Mouse (Mus musculus) left cerebral cortex, postnatal 25 days (tissue): Measurements from ENCODE around the gene Gm44503. TPM values are rescaled to one million over a fixed set of nuclear protein-coding genes. Genes with fewer than 3 reads are reported as not detected.

Experiments used
- DNase-seq, 2 experiments: peaks; one replicate each; pipeline ENCODE4 v3.0.0; 2022; ENCODE audit warnings: low spot score in 2 of 2, mixed read lengths in 1 of 2
- intact Hi-C: fragments of 180-260 bp; cut with DNase I; formaldehyde crosslinking; loops from one replicate; pipeline ENCODE4 v1.15.1; 2025
- total RNA-seq, 2 experiments: library from RNA; stranded (reverse); gene quantifications; 2 replicates each; pipeline ENCODE4 v1.2.3; 2021

Gene Gm44503
- total RNA-seq, 2 experiments from 2014 or later = 0.09 TPM; not detected in 1

DNA sequence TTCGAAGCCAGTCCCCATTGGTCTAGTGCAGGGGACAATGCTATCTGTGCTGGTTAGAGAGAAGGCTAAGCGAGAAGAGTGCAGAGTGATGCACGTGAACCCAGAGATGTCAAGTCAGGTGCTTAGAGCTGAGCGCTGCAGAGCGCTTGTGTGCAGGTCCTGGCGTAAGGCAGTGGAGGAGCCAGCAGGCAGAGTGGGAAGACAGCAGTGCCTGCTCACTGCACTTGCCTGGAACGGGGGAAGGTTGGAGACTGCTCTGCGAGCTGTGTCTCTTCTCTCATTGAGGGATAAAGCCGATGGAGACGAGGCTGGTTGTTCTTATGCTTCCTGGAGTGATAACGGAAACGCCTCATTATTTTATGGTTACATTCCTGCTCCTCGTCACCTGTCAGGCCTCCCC is 56.1 kb downstream of the Gm44503 start:
- intact Hi-C loops = no loop called here
- peak in 1 of 2 experiments; percentile 19 for DNase-seq

DNA sequence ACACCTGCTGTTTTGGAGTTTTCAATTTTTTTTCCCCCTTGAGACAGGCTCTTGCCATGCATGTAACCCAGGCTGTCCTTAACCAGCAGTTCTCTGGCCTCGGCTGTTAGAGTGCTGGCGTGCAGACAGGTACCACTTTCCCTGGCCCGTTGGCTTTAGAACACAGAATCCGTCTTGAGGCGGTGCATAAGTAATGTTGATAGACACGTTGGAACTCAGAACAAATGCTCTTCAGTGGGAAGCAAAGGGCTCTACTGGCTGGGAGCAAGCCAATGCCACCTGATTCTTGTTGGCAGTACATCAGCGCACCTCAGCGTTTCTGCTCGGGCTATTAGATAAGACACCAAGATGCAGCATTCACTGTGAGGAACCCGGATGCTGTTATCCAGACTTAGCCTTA is 61.2 kb downstream of the Gm44503 start:
- intact Hi-C loops = no loop called here

DNA sequence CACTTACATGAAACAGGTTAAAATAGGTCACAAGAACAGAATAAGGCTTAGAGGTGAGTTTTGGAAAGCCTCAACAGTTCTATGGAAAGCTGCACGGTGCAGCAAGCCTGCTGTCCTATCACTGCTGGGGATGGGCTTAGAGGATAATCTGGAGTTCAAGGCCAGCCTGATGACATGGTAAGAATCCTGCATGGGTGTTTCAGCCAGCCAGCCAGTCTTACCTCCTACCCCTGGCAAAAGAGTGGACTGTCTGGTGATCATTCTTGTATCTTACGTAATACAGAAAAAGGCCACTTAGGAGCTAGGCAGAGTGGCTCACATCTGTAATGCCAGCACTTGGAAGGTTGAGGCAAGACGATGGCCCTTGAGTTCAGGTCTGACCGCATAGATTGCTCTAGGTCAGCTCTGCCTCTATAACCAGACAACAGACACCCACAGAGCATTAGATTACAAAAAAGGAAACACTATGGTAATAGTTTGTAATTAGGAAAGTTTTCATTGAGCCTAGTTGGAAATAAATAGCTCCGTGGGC is 62.0 kb downstream of the Gm44503 start:
- intact Hi-C loops = no loop called here
- no peak for DNase-seq

More for the DNA sequence above, 61.2 kb downstream of the Gm44503 start:
- DNase-seq = no peak

DNA sequence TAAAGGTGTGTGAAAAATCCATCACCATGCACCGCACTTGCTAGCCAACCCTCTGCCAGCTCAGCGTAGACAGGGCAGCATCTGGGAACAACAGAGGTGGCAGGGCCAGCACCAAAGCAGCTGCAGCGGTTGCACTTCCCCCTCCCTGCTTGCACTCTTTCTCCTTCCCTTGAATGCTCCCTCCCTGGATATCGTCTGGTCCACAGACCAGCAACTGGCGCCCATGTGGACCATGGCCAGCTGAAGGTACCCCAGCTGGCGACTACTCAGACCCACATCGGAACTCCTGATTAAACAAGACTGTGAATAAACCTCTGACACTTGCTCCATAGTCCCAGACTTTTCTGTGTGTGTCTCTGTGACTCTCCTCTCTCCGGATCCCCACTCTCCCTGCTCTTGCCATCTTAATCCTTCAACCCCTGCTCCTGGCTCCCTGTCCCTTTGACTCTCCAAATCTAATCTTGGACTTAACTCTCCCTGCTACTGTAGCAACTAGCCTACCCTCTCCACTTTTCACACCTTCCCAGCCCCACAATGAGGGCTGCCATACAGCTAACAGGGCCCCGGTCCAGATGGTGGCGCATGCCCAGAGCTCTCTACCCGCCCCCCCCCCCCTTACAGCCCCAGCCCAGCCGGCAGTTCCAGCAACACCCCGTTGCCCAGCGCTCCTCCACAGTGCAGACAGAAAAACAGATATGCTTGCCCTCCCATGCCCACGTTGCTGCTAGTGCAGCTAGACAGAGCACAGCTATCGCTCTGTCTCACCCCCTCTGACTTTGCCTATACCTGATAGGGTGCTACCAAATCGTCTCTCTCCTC is 67.4 kb downstream of the Gm44503 start:
- intact Hi-C loops = loop anchor here (5.0 kb wide), 1 partner anchor 66 kb away; no protein-coding TSS in a partner anchor

DNA sequence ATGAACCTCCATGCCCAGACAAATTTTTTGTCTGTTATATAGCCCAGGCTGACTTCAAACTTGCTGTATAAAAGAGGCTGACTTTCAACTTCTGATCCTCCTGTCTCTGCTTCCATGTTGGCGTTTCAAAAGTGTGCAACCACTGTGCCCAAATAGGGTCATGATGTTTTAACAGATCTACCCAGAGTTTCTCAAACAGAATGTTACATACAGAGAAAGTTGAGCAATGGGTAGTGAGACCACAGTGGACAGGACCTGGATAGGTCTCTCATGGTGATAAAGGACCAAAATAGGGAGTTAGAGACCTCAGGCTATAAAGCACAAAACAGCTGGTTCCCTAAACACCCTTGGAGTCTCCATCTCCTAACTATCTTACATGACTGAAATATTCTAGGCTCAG is 71.8 kb downstream of the Gm44503 start:
- intact Hi-C loops = no loop called here
- no peak for DNase-seq

More for the DNA sequence above, 67.4 kb downstream of the Gm44503 start:
- DNase-seq = peak; percentile 17 to 55

DNA sequence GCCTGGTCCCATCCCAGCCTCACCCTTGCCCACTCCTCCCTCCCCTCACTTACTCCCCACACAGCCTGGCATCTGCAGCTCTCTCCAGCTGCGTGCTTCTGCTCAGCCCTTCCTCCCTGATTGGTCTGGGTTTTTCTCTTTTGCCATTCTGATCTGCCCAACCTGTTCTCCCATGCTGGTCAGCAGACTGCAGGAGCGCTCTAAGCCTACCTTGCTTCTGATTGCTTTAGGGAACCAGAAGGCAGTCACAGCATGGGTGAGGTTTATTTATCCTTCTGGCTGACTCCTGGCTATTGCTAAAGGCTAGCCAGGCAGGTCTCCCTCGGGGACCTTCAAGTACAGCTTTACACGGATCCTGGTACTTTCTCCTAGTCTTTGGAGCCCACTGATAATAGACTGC is 72.8 kb downstream of the Gm44503 start:
- DNase-seq = no peak
- intact Hi-C loops = no loop called here

DNA sequence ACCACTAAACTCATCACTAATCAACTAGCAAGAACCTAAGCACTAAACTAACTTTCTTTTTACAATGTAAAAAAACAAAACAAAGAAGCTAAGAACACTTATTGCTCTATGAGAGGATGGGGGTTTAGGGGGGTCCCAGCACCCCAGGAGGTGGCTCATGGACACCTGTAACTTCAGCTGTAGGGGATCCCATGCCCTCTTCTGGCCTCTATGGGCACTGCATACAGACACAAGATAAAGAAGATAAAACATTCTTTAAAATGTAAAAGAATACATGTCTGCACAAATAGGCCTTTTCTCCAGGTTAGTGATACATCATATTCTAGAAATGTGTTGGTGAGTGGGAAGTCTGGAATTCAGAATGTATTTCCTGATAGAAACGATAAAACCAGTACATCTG is 74.8 kb downstream of the Gm44503 start:
- intact Hi-C loops = no loop called here
- DNase-seq = no peak

DNA sequence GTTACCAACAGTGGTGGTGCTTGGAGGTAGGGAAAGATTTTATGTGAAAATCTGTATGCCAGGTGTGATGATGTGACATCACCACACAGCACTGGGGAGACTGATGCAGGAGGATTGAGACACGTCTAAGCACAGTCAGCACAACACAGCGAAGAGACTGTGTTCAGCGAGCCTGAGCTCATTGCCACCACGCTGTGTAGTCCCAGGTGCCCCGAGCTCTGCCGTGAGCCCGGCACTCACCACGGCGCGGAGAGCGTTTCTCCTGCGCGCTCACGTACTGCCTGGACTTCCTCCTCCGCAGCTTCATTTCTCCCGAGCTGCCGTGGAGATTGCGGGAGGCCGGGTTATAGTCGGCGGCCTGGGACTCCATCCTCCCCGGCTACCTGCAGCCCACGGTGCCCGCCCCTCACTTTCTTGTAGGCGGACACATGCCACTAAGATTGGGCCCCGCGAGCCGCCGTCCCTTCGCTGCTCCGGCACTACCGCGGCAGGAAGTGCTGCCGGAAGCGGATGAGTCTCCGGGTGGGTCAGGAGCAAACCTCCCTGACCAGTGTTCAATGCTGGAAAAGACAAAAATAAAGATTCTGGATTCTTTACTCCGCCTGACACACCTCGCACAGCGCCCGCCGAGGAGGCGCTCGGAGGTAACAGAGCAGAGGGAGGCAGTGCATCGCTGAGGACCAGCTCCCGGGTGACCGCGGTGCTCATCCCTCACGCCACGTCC is 80.7 kb downstream of the Gm44503 start:
- intact Hi-C loops = no loop called here
- DNase-seq = peak; percentile 94 to 96

DNA sequence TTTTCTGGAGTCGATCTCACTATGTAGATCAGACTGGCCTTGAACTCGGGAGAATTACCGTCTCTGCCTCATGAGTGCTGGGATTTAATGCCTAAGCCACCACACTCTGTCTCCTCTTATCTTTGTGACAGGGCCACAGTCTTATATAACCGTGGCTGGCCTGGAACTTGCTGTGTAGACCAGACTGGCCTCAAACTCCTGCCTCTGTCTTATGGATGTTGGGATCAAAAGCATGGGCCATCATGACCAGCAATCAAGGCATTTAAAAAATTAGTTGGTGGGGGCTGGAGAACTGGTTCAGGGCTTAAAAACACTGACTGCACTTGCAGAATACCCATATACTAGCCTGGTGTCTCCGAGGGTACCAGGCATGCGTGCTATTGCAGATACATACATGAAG is 81.4 kb downstream of the Gm44503 start, which contains the start of gene Pigb:
TSS of gene Pigb (minus strand) at position 299 of the 400 bp plus-strand sequence.
- intact Hi-C loops = loop anchor here (5.0 kb wide), 1 partner anchor 73 kb away; no protein-coding TSS in a partner anchor
- peak in 1 of 2 experiments; percentile 11 for DNase-seq

DNA sequence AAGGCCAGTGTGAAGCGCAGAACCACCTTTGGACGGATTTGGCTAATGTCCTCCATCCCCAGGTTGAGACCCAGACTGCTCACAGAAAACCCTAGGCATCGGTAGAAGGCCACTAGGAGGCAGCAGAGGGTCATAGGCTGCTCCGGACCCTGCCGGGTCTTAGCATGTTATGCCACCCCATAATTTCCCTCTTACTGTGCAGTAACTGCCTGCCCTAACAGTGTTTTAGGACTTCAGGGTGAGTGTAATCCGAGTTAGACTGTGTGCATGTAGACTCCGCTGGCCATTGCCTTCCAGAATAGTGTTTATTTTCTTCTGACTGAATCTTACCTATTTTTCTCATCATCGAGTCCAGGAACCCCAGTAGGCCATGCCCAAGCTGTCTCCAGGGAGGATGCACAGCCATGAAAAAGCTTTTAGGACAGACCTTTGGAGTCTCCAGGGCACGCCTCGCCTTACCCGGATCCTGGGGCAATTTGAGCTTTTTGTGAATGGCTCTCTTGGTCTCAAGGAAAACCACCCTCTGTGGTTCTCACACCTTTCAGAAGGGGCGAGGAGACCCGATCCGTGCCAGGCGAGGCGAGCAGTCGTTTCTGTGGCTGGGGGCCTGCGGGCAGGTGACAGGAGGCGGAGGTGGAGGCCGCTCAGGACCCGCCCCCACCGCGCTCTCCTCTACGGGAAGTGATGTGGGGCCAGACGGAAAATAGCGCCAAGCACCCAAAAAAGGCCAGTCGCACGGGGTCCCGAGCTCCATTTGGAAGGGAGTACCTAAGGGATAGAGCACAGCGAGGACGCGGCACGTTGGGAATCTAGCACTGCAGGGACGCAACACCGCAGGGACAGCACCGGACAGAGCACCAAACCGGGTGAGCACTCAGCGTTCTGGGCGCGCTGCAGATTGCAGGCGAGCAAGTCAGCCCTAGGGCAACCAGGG is 85.8 kb downstream of the Gm44503 start, which contains the start of gene Rab27a:
TSS of gene Rab27a (plus strand) at position 709 of the 934 bp plus-strand sequence.
- intact Hi-C loops = loop anchor here (1.0 to 5.0 kb wide), 2 partner anchors 47 to 77 kb away; no protein-coding TSS in a partner anchor

DNA sequence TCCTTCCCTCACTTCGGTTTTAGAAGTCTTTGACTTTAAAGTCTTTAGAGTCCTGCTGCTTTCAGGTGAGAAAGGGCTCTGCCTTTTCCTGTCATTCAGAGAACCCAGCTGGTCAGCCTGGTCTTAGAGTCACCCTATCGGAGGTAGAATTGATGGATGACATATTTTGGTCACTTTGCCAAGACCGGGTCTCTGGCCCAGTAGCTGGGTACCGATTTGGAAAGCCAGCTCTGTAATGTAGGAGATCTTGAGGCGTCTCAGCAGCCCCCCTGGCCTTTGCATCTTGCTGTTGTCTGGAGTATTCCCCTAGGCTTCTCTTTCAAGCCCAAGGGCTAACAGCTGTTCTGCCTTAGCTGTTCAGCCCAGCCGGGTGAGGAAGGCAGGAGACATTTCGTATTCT is 86.6 kb downstream of the Gm44503 start:
- no peak for DNase-seq
- intact Hi-C loops = no loop called here

More for the DNA sequence above, 85.8 kb downstream of the Gm44503 start, which contains the start of gene Rab27a:
- DNase-seq = peak; percentile 80 to 83

DNA sequence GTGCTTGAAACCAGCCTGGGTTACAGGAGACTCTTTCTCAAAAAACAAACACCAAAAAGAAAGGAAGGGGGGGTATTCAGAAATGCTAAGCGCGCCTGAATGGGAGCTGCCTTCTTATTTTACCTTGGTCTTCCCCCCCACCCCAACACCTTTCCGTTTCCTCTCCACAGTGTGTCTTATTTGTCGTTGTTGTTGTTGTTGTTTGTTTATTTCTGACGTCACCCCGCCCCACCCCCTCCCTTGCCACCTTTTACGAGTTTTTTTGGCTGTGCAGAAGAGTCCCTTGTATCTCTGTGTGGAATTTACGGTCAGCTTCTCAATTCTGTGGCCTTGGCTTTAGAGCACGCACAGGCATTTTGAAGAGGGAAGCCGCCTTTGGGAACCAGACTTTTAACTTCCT is 87.1 kb downstream of the Gm44503 start:
- intact Hi-C loops = no loop called here
- no peak for DNase-seq

DNA sequence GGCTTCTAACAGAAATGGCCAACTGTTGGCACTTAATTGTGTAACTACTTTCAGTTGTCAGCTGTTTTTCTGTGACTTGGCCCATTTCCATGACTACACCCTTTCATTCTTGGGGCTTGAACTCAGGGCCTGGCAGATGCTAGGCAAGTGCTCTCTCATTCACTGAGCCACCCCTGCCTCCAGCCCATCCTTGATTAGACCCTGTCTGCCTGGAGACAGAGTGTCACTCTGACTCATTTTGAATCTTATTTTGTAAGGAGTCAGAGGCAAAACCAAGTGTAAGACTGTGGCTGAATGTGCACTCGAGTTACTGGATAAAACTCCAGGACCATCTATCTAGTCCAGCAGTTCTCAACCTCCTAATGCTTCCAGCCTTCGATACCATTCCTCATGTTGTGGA is 89.3 kb downstream of the Gm44503 start:
- intact Hi-C loops = no loop called here
- DNase-seq = no peak

DNA sequence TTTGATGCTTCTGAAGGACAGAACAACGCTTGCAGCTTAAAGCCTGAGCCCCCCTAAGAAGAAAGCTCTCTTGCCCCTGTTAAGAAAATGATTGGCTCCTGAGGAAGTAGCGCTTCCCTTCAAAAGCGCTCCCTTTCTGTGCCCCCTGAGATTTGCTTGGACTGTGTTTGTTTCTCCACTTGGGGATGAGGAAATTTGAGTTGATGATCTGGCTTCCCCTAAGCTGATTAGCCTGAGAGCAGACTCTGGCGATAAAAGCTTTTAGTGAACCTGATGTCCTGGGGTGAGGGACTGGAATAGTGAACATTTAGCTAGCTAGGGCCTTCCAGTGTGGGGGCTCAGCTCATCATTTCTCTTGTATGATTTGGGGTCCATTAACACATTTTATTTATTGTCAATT is 90.3 kb downstream of the Gm44503 start:
- intact Hi-C loops = no loop called here
- DNase-seq = no peak

DNA sequence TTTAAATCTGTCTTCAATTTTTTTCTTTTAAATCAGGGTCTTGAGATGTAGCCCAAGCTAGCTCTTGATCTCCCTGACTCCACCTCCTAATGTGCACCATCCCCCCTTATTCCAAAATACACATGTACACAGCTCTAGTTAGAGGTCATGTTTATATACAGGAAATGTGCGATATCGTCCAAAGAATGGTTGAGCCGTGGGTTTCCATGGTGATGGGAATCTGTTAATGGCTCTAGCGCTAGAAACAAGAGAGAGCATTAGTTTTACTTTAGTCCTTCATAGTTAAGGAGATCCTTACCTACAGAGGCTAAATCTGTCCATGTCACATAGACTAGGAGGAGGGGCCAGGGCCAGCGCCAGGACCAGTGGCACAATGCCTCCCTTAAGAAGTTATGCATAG is 91.2 kb downstream of the Gm44503 start:
- DNase-seq = no peak
- intact Hi-C loops = no loop called here

DNA sequence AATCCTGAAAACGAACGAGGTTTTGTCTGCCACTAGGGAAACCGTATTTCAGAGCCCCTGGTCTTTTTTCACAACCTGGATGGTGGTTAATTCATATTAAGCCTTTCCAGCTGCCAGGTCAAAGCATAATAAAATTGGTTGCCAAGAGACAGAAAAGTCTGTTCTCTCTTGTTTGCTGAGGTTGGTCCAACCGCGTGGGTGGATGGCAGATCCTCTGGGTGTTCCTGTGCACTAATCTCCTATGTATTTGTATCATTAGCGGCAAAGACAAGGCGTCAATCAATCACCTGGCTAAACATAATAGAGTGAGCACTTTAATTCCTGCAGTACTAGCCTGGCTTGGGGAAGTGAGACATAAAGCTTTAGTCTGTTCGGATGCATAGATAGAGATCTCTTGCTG is 92.0 kb downstream of the Gm44503 start:
- no peak for DNase-seq
- intact Hi-C loops = no loop called here

DNA sequence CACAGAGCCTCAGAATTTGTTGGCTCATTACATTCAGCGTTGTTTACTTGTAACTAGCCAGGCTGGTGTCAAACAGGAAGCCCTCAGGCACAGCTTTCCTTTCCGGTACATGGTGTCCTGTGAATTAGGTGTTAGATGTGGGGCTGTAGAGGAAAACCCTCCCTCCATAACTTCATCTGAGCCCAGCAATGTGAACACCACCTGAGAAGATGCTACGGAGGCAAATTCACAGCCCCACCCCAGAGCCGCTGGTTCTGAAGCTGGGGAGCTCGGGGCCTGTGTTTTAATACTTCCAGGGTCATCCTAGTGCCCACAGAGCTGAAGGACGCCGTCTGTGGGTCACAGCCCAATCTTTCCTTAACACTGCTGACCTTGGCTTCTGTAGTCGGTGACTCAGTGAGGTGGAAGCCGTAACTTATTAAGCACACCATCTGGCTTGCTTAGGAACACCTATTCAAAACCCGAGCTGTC is 96.8 kb downstream of the Gm44503 start:
- intact Hi-C loops = no loop called here
- DNase-seq = no peak

DNA sequence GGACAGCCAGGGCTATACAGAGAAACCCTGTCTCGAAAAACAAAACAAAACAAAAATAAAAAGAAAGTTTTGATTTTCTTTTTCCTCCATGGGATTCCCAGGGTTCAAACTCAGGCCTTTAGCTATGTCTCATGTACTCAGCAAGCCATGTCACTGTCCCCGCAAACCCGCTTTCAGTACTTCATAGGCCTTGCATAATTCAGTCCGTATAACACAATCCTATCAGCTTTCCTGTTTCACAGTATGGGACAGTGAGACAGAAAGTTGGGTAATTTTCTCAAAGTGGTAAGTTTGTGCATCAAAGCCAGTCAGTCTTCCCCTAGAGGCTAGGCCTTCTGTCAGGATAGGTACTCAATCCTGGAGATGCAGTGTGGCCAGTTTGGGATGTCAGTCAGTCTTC is 100.6 kb downstream of the Gm44503 start:
- intact Hi-C loops = no loop called here

DNA sequence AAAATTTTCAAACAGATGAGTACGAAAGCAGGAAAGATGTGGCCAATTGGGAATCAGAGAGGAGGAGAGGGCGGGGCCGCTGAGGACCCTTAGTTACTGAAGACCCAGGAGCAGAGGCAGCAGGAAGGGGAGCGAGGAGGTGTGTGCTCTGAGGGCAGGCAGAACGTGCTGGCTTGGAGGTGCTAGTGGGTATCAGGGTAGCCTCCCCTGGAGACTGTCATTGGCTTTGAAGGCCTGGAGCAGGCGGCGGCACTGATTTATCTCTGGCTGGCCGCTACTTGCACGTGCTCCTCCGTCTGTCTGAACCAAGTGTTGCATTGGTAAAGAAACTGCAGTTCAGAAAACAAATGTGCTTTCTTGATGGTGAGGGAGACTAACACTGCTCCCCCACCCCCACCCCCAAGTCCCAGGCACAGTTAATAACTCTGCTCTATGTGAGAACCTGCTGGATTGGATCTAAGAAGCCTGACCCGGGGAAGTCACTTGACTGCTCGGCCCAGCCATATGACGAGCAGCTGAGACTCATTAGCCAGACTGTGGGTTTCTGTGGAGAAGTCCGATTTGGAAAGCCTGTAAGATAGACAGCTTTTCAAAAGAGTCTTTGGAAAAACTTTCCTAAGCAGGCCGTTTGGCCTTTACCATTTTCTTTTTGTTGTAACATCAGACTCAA is 105.1 kb downstream of the Gm44503 start:
- no peak for DNase-seq
- intact Hi-C loops = no loop called here

More for the DNA sequence above, 100.6 kb downstream of the Gm44503 start:
- no peak for DNase-seq
